Mouse (Mus musculus): ENCODE data around the gene Fxn. TPM values are rescaled to one million over a fixed set of nuclear protein-coding genes. Genes with fewer than 3 reads are reported as not detected.

The Fxn gene
- polyA plus RNA-seq, 1 experiment: 29.2 TPM

DNA sequence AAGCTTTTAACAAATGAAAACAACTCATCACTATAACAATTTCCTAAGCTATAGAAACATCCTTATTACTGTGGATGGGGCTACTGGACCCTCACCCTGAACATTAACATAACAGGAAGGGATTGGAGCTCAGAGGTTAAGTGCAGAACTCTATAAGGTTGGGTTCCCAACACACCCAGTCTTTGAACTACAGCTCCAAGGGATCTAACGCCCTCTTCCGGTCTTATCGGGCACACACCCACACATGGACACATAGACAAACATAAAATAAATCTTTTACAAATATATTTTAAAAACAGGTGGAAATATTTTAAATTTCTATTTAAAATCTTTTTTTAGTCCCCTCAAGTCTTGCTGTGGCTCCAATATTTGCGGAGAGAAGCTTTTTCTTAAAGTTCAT lies 59.0 kb downstream of the Fxn start:
- 55% methylated on average over 4 of the region's 4 CpGs for WGBS
- no peaks in the 10 kb centered on the region for H3K36me3 ChIP-seq (ENCODE audit: control insufficient read depth, insufficient read depth, low read length)
- DNase-seq: no peak
- no peak for TF ChIP-seq POLR2A (IDR thresholded peaks at IDR 0.05; ENCODE audit: low read depth, low read length)
- TF ChIP-seq CTCF (conservative IDR thresholded peaks at IDR 0.05; ENCODE audit: insufficient read depth, insufficient read length, low read depth, low read length): no peak
- H3K4me3 ChIP-seq (ENCODE audit: insufficient read depth, low read depth, low read length): no peak overlapping the region
- H3K27me3 ChIP-seq (replicated peaks; ENCODE audit: control insufficient read depth, insufficient read depth, low read length): no peaks in the 10 kb centered on the region
- H3K4me1 ChIP-seq (ENCODE audit: control insufficient read depth, insufficient read depth, low read length): peaks cover 6% of the 10 kb centered on the region; the same call in 1 of the 2 replicates
- no peak overlapping the region for H3K27ac ChIP-seq (ENCODE audit: insufficient read depth, low read depth, low read length)

DNA sequence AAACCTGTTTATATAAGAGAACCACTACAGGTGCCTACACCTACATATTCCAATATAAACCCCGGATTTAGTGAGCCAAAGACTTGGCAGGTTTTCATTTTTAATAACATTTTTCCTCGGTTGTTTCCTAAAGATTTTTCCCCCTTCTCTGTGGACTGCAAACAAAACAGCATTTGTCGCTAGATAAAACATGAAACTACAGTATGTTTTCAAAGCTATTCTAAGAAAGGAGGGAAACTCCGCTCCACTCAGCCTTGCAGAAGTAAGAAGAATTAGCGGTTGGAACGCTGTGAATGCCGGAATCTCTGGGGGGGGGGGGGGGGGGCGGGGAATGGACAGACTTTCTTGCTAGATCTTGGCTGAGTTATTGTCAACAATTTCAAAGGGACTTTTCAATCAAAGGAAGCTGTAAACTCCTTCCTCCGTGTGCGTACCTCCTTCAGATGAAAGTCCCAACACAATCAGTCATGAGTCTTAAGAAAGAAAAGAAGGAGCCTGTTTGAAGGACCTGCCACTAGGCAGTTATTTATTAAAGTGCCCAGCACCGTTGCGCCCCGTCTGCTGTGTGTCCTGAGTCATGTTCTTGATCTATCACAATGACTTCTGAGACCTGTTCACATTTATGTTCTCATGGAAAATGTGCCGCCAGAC lies 59.5 kb downstream of the Fxn start:
- Histone ChIP-seq H3K27me3 (replicated peaks; ENCODE audit: control insufficient read depth, insufficient read depth, low read length) (no peaks in the 10 kb centered on the region), H3K27ac (ENCODE audit: insufficient read depth, low read depth, low read length) (no peak overlapping the region), H3K4me1 (ENCODE audit: control insufficient read depth, insufficient read depth, low read length) (peaks cover 6% of the 10 kb centered on the region; the same call in 1 of the 2 replicates), H3K4me3 (ENCODE audit: insufficient read depth, low read depth, low read length) (no peak overlapping the region), H3K36me3 (ENCODE audit: control insufficient read depth, insufficient read depth, low read length) (no peaks in the 10 kb centered on the region)
- TF ChIP-seq CTCF (conservative IDR thresholded peaks at IDR 0.05; ENCODE audit: insufficient read depth, insufficient read length, low read depth, low read length) (no peak), POLR2A (IDR thresholded peaks at IDR 0.05; ENCODE audit: low read depth, low read length) (no peak)
- 13% methylated on average over 14 of the region's 14 CpGs for WGBS
- DNase-seq: peak; percentile 40

DNA sequence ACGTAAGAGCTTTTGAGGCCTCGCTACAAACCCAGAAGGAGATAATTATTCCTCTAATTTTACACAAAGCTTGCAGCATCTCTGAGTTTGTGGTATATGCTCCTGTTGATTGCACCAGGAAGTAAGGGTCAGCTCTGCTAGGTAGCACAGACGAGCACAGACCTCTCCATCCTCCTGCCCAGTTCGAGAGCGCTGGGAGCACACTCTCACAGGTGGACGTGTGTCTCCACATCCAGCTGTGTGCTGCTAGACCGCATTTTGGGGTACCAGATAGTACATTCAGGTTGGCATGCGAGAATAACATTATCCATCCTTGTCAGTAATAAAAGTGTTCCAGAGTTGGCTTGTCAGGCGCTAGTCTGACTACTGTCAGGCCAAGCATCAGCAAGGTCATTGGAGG lies 61.4 kb downstream of the Fxn start:
- Histone ChIP-seq H3K27ac (ENCODE audit: insufficient read depth, low read depth, low read length) (no peak overlapping the region), H3K4me3 (ENCODE audit: insufficient read depth, low read depth, low read length) (no peak overlapping the region), H3K36me3 (ENCODE audit: control insufficient read depth, insufficient read depth, low read length) (no peaks in the 10 kb centered on the region), H3K4me1 (ENCODE audit: control insufficient read depth, insufficient read depth, low read length) (peaks cover 10% of the 10 kb centered on the region; the same call in 1 of the 2 replicates), H3K27me3 (replicated peaks; ENCODE audit: control insufficient read depth, insufficient read depth, low read length) (no peaks in the 10 kb centered on the region)
- WGBS: 75% methylated on average over 9 of the region's 9 CpGs
- DNase-seq: no peak
- TF ChIP-seq CTCF (conservative IDR thresholded peaks at IDR 0.05; ENCODE audit: insufficient read depth, insufficient read length, low read depth, low read length): no peak
- no peak for TF ChIP-seq POLR2A (IDR thresholded peaks at IDR 0.05; ENCODE audit: low read depth, low read length)

DNA sequence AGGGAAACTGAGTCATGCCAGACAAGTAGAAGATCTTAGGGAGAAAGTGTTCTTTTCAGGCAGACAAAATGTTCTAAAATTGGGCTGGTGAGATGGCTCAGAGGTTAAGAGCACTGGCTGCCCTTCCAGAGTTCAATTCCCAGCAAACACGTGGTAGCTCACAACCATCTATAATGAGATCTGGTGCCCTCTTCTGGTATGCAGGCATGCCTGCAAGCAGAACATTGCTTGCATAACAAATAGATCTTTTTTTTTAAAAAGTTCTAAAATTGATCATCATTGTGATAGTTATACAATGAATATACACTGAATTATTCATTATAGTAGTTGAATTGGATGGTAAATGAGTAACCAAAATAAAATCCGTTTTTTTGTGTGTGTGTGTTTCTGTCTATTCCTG lies 62.1 kb downstream of the Fxn start:
- peaks cover 10% of the 10 kb centered on the region; the same call in 1 of the 2 replicates for H3K4me1 ChIP-seq (ENCODE audit: control insufficient read depth, insufficient read depth, low read length)
- H3K27ac ChIP-seq (ENCODE audit: insufficient read depth, low read depth, low read length): no peak overlapping the region
- no peaks in the 10 kb centered on the region for H3K36me3 ChIP-seq (ENCODE audit: control insufficient read depth, insufficient read depth, low read length)
- peak; percentile 48 for TF ChIP-seq CTCF (conservative IDR thresholded peaks at IDR 0.05; ENCODE audit: insufficient read depth, insufficient read length, low read depth, low read length)
- no peak for TF ChIP-seq POLR2A (IDR thresholded peaks at IDR 0.05; ENCODE audit: low read depth, low read length)
- 41% methylated on average over 2 of the region's 2 CpGs for WGBS
- no peak overlapping the region for H3K4me3 ChIP-seq (ENCODE audit: insufficient read depth, low read depth, low read length)
- no peaks in the 10 kb centered on the region for H3K27me3 ChIP-seq (replicated peaks; ENCODE audit: control insufficient read depth, insufficient read depth, low read length)
- DNase-seq: peak; percentile 15

DNA sequence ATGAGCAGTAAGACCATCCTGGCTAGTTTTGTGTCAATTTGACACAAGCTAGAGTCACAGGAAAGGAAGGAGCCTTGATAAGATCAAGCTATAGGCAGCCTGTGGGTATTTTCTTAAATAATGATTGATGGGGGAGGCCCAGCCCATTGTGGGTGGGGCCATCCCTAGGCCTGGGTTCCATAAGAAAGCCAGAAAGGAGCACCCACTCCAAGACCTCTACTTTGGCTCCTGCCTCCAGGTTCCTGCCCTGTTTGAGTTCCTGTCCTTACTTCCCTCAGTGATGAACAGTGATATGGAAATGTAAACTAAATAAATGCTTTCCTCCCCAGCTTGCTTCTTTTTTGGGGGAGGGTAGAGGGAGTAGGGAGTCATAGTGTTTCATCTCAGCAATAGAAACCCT lies 62.6 kb downstream of the Fxn start:
- H3K36me3 ChIP-seq (ENCODE audit: control insufficient read depth, insufficient read depth, low read length): no peaks in the 10 kb centered on the region
- DNase-seq: no peak
- peaks cover 10% of the 10 kb centered on the region; the same call in 1 of the 2 replicates for H3K4me1 ChIP-seq (ENCODE audit: control insufficient read depth, insufficient read depth, low read length)
- no peak overlapping the region for H3K27ac ChIP-seq (ENCODE audit: insufficient read depth, low read depth, low read length)
- H3K4me3 ChIP-seq (ENCODE audit: insufficient read depth, low read depth, low read length): no peak overlapping the region
- TF ChIP-seq CTCF (conservative IDR thresholded peaks at IDR 0.05; ENCODE audit: insufficient read depth, insufficient read length, low read depth, low read length) (no peak), POLR2A (IDR thresholded peaks at IDR 0.05; ENCODE audit: low read depth, low read length) (no peak)
- H3K27me3 ChIP-seq (replicated peaks; ENCODE audit: control insufficient read depth, insufficient read depth, low read length): no peaks in the 10 kb centered on the region

DNA sequence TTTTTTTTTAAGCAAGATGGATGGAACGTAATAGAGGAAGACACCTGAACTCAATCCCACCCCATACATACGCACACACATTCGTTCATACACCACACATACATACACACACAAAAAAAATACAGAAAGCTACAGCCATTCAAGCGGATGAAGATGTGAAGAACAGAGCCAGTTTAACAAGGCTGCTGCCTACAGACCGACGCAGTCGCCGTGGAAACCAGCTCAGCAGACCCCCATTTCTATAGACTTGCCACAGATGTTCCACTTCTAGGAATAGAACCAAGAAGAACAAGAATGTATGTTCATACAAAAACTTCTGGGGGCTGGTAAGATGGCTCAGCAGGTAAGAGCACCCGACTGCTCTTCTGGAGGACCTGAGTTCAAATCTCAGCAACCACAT lies 63.6 kb downstream of the Fxn start:
- H3K4me3 ChIP-seq (ENCODE audit: insufficient read depth, low read depth, low read length): no peak overlapping the region
- no peaks in the 10 kb centered on the region for H3K36me3 ChIP-seq (ENCODE audit: control insufficient read depth, insufficient read depth, low read length)
- TF ChIP-seq CTCF (conservative IDR thresholded peaks at IDR 0.05; ENCODE audit: insufficient read depth, insufficient read length, low read depth, low read length) (no peak), POLR2A (IDR thresholded peaks at IDR 0.05; ENCODE audit: low read depth, low read length) (no peak)
- DNase-seq: no peak
- H3K4me1 ChIP-seq (ENCODE audit: control insufficient read depth, insufficient read depth, low read length): peaks cover 4% of the 10 kb centered on the region; the same call in 1 of the 2 replicates
- 91% methylated on average over 9 of the region's 9 CpGs for WGBS
- no peak overlapping the region for H3K27ac ChIP-seq (ENCODE audit: insufficient read depth, low read depth, low read length)
- no peaks in the 10 kb centered on the region for H3K27me3 ChIP-seq (replicated peaks; ENCODE audit: control insufficient read depth, insufficient read depth, low read length)

DNA sequence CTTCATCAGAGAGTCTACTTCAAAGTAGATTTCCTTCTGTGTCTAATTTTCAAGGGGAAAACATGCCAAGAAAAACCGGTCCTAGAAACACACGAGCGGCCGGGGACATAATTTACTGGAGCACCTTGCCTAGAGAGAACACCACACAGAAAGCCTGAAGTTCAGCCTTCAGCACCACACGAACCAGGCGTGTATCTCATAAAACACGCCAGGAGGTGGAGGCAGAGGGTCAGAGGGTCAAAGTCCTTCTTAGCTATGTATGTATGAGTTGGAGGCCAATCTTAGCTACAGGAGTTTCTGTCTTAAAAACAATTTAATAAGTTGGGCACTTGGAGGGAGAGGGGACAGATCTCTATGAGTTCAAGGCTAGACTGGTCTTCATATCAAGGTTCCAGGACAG lies 65.5 kb downstream of the Fxn start:
- Histone ChIP-seq H3K4me3 (ENCODE audit: insufficient read depth, low read depth, low read length) (no peak overlapping the region), H3K4me1 (ENCODE audit: control insufficient read depth, insufficient read depth, low read length) (peaks cover 4% of the 10 kb centered on the region; the same call in 1 of the 2 replicates), H3K27ac (ENCODE audit: insufficient read depth, low read depth, low read length) (no peak overlapping the region), H3K27me3 (replicated peaks; ENCODE audit: control insufficient read depth, insufficient read depth, low read length) (no peaks in the 10 kb centered on the region), H3K36me3 (ENCODE audit: control insufficient read depth, insufficient read depth, low read length) (no peaks in the 10 kb centered on the region)
- no peak for TF ChIP-seq POLR2A (IDR thresholded peaks at IDR 0.05; ENCODE audit: low read depth, low read length)
- TF ChIP-seq CTCF (conservative IDR thresholded peaks at IDR 0.05; ENCODE audit: insufficient read depth, insufficient read length, low read depth, low read length): peak; percentile 47
- peak; percentile 70 for DNase-seq
- 45% methylated on average over 7 of the region's 7 CpGs for WGBS

Measured in kidney, adult 2 months (tissue).